Mouse (Mus musculus) heart, embryonic 10.5 days (tissue): ENCODE measurements around the gene Rev1. TPM values are rescaled to one million over a fixed set of nuclear protein-coding genes. Genes with fewer than 3 reads are reported as not detected.

Experiments used
- DNase-seq: peaks from one replicate; pipeline ENCODE4 v3.0.0-alpha.2; 2017; ENCODE audit warnings: low spot score
- H3K27ac ChIP-seq: fragments of 300-500 bp; sonication (generic); 2 replicates; pipeline ENCODE4 v1.5.1; 2016; ENCODE audit warnings: mild to moderate bottlenecking
- H3K27me3 ChIP-seq: fragments of 300-500 bp; sonication (generic); 2 replicates; pipeline ENCODE4 v1.6.1; 2016; ENCODE audit warnings: mild to moderate bottlenecking; ENCODE audit not compliant: poor library complexity, insufficient read depth, severe bottlenecking
- H3K36me3 ChIP-seq: fragments of 300-500 bp; sonication (generic); 2 replicates; pipeline ENCODE4 v1.6.1; 2016; ENCODE audit warnings: mild to moderate bottlenecking, moderate library complexity
- H3K4me1 ChIP-seq: fragments of 300-500 bp; sonication (generic); 2 replicates; pipeline ENCODE4 v1.6.1; 2016; ENCODE audit warnings: mild to moderate bottlenecking
- H3K4me3 ChIP-seq: fragments of 300-500 bp; sonication (generic); 2 replicates; pipeline ENCODE4 v1.5.1; 2016; ENCODE audit warnings: mild to moderate bottlenecking, moderate library complexity
- H3K9me3 ChIP-seq: fragments of 300-500 bp; sonication (generic); 2 replicates; pipeline ENCODE4 v1.6.1; 2016; ENCODE audit warnings: mild to moderate bottlenecking, moderate library complexity
- WGBS: fragments of 180-500 bp; shearing (Covaris S2); methylation state at CpG from one replicate; pipeline ENCODE4 v1.1.7; 2016; 5-methylcytosine and 5-hydroxymethylcytosine counted together
- polyA plus RNA-seq: library from polyadenylated mRNA; unstranded; fragments of >200 nt; fragmentation: Nextera tagmentation; extraction: Ambion mirVana; gene quantifications from 2 replicates; pipeline ENCODE4 v1.2.1, GENCODE M21; 2016

The Rev1 gene
- 27.9 and 32.2 TPM in 2 replicates for polyA plus RNA-seq

DNA sequence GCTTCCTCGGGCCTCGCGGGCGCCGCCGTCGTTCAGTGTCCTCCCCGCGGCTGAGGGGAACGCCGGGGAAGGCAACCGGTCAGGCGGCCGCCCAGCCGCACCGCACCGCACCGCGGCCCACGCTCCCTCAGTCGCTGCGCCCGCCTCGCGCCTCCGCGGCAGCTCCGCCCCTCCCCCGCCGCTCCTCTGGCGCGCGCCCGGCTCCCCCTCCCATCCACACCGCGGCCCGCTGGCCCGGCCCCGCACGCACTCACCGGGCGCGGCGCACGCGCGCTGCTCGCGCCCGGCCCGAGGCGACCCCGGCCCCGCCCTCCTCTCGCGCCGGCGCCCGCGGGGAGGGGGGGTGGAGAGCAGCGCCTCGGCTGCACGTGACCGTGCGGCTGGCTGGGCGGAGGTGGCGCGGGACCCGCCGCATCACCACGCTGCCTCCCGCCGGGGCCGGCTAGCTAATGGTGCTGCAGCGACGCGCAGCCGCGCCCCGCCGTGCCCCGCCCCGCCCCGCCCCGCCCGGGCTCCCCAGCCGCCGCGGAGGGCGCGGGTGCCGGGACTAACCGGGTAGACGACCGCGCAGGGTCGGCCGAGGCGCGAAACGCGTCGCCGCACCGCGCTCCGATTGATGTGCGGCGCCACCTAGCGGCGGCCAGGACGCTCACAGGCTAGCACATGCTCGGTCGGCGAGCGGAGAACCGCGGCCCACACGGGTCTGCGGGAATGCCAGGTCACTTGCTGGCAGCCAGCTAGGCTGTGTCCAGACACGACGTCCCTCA is at the start of gene Rev1:
TSS of gene Rev1 (minus strand) at position 301 of the 767 bp plus-strand sequence.
- Histone ChIP-seq H3K4me1 (peaks cover 27% of the 10 kb centered on the region), H3K9me3 (no peaks in the 10 kb centered on the region), H3K27ac (peak within 1 kb of the TSS; percentile 99), H3K27me3 (no peaks in the 10 kb centered on the region), H3K4me3 (peak within 1 kb of the TSS; percentile 91), H3K36me3 (no peaks in the 10 kb centered on the region)
- under 1% methylated on average over 102 of the region's 122 CpGs for WGBS
- peak; percentile 94 for DNase-seq

DNA sequence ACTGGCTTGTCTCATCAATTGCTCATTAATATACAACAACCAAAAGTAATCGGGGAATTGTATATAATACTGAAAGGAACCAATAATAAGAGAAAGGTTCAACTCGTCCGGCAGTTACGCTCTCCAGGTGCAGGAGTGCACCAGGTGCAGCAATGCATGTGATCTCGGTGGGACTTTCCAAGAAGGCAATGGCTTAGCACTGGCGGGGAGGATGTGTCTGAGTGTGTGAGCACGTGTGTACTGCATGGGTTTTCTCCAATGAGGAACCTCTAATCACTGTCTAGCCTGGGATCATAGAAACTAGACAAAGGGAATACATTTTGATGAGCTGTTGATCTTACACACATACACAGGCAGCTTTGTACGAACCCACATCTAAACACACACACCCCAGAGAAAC is 49.3 kb upstream of the Rev1 start:
- no peak overlapping the region for H3K4me3 ChIP-seq
- no peak for DNase-seq
- no peaks in the 10 kb centered on the region for H3K4me1 ChIP-seq
- H3K27ac ChIP-seq: no peak overlapping the region
- WGBS: 90% methylated on average over 8 of the region's 8 CpGs
- peaks cover 24% of the 10 kb centered on the region for H3K36me3 ChIP-seq
- H3K27me3 ChIP-seq: no peaks in the 10 kb centered on the region
- no peaks in the 10 kb centered on the region for H3K9me3 ChIP-seq

DNA sequence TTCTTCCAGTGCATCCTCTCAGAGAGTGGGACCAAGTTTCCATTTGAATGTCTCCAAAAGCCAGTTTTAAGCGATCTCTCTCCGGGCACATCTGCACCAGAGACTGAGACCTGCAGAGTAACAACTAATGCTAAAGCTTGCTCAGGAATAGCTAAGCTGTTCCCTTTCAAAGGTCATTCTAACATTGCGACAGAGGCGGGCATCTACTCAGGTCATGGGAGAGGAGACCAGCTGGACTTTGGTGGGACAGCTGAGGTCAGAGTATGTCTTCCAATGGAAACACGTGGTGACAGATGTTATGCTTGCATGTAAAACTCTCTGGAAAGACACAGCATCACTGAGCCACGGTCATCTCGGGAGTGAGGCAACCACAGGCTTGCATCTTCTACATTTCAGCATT is 46.5 kb upstream of the Rev1 start:
- Histone ChIP-seq H3K4me1 (no peaks in the 10 kb centered on the region), H3K27me3 (no peaks in the 10 kb centered on the region), H3K27ac (no peak overlapping the region), H3K4me3 (no peak overlapping the region), H3K36me3 (peaks cover 20% of the 10 kb centered on the region), H3K9me3 (no peaks in the 10 kb centered on the region)
- WGBS: 84% methylated on average over 7 of the region's 7 CpGs
- DNase-seq: no peak

DNA sequence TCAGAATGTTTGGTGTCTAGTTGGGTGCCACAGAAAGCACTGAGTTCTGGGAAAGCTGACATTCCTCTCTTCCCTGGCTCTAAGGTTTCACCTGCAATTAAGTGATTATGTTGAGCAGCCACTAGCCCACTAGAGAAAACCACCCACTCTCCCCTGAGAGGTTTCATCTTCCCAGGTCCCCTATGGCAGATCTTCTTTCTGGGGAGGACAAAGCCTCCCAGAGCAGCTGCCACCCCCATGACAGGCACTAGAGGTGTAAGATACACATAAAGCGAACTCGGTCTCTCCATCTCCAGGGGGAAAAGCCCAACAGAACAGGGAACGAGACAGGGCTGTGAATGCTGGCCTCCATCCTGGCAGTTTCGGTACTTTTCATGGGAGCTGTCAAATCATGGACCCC is 42.3 kb upstream of the Rev1 start:
- DNase-seq: no peak
- no peak overlapping the region for H3K27ac ChIP-seq
- no peak overlapping the region for H3K4me3 ChIP-seq
- H3K4me1 ChIP-seq: no peaks in the 10 kb centered on the region
- H3K9me3 ChIP-seq: no peaks in the 10 kb centered on the region
- no peaks in the 10 kb centered on the region for H3K36me3 ChIP-seq
- WGBS: 78% methylated on average over 4 of the region's 4 CpGs
- H3K27me3 ChIP-seq: no peaks in the 10 kb centered on the region; the same call in 1 of the 2 replicates

DNA sequence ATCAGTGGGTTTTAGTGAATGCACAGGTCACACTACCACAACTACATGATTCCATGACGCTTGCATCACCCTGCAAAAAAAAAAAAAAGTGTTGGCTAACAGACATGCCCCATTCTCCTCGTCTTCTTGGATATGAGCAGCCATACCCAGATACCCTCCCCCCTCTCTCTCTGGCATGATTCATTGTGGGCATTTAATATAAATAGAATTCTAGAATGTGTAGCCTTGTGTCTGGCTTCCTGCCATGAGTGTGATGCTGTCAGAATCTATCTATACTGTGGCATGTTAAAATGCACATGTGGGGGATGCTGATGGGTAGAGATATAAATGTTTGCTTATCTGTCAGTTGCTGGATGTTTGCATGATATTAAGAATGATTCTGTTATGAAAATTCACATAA is 36.1 kb upstream of the Rev1 start:
- Histone ChIP-seq H3K36me3 (no peaks in the 10 kb centered on the region), H3K4me3 (no peak overlapping the region), H3K4me1 (no peaks in the 10 kb centered on the region), H3K27me3 (no peaks in the 10 kb centered on the region; the same call in 1 of the 2 replicates), H3K9me3 (no peaks in the 10 kb centered on the region), H3K27ac (no peak overlapping the region)
- DNase-seq: no peak
- WGBS: 55% methylated on average over 2 of the region's 2 CpGs

DNA sequence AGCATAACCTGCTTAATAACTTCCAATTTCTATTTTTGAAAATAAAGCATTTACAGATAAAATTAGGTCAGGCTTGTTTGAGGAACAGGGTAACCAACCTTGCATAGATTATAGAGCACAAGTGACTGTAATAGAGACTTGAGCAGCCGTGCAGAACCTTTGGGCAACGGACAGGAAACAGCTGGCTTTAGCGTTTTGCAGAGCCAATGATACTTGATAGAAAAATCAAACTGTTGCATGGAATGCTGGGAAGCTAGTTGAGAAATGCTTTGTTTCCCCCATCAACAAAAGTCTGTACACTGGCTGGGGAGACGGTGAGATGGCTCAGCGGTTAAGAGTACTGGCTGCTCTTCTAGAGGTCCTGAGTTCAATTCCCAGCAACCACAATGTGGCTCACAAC is 20.5 kb upstream of the Rev1 start:
- Histone ChIP-seq H3K36me3 (no peaks in the 10 kb centered on the region), H3K4me3 (no peak overlapping the region), H3K27ac (no peak overlapping the region), H3K27me3 (no peaks in the 10 kb centered on the region), H3K9me3 (no peaks in the 10 kb centered on the region), H3K4me1 (no peaks in the 10 kb centered on the region)
- DNase-seq: no peak
- 88% methylated on average over 5 of the region's 5 CpGs for WGBS

DNA sequence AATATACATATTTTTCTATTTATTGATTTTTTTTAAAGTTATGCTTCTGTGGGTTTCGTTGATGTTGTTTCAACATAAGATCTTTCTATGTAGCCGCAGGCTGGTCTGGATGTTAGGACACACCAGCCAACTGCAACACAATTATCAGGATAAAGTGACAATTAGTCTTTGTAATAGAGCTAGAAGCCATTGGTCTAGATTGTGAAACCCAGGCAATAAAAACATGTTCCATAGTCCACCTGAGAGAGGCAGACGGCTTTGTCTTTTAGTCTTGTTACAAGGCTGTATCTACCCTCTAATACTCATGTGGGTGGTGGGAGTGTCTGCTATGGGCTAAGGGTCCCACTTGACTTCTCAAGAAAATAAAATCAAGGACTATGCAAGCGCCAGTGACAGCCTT is 16.4 kb upstream of the Rev1 start:
- no peaks in the 10 kb centered on the region for H3K4me1 ChIP-seq
- H3K27me3 ChIP-seq: no peaks in the 10 kb centered on the region
- WGBS: 83% methylated on average over 4 of the region's 4 CpGs
- no peaks in the 10 kb centered on the region for H3K36me3 ChIP-seq
- no peaks in the 10 kb centered on the region for H3K9me3 ChIP-seq
- no peak overlapping the region for H3K4me3 ChIP-seq
- no peak for DNase-seq
- H3K27ac ChIP-seq: no peak overlapping the region

DNA sequence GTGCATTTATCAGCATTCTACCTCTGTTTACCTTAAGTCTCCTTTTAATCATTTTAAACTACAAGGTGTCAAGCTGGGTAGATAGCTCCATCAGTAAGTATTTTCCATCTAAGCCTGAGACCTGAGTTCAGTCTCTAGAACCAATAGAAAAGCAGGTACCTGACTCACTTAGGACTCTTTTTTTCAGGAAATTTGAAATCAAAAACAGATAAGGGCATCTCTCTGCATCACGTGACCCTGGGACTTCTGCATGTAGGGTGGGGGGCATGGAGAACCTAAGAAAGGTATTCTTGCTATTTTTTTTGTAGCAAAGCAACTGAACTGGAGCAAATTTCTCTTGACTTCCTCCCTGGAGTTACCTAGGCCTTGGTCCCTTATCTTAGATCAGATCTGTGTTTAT is 11.8 kb upstream of the Rev1 start:
- Histone ChIP-seq H3K4me1 (no peaks in the 10 kb centered on the region), H3K9me3 (no peaks in the 10 kb centered on the region), H3K4me3 (no peak overlapping the region), H3K27me3 (no peaks in the 10 kb centered on the region), H3K36me3 (no peaks in the 10 kb centered on the region), H3K27ac (no peak overlapping the region)
- WGBS: 78% methylated on average over 1 of the region's 1 CpGs
- no peak for DNase-seq

DNA sequence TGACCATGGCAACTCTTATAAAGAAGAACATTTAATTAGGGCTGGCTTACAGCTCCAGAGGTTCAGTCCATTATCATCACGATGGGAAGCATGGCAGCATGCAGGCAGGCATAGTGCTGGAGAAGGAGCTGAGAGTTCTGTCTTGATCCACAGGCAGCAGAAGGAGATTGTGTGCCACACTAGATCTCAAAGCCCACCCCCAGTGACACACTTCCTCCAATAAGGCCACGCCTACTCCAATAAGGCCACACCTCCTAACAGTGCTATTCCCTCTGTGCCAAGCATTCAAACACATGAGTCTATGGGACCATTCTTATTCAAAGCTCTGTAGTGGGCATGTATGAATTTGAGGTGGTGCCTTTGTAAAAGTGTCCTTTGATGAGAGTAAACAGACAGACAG is 11.3 kb upstream of the Rev1 start:
- 69% methylated on average over 2 of the region's 2 CpGs for WGBS

DNA sequence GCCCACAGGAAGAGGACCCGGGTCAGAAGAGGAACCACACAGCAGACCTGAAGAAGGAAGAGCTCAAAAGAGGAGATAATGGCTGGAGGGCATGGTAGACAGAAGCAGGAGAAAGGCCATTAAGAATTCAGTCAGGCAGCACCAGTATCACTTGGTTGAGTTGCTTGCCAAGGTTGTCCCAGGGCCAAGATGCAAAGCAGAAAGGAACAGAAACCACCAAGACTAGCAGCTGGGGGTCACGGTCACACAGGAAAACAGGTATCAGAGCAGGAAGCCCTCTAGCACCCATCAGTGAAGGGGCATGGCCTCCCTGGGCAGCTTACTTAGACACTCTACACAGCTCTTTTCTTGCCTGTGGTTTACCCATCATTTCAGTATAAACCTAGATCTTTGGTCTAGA is 9.8 kb upstream of the Rev1 start:
- no peak overlapping the region for H3K4me3 ChIP-seq
- H3K36me3 ChIP-seq: no peaks in the 10 kb centered on the region
- no peak overlapping the region for H3K27ac ChIP-seq
- WGBS: 69% methylated on average over 2 of the region's 2 CpGs
- no peaks in the 10 kb centered on the region for H3K9me3 ChIP-seq
- no peak for DNase-seq
- no peaks in the 10 kb centered on the region for H3K27me3 ChIP-seq
- H3K4me1 ChIP-seq: no peaks in the 10 kb centered on the region

More for the DNA sequence above, 11.3 kb upstream of the Rev1 start:
- no peak for DNase-seq
- H3K36me3 ChIP-seq: no peaks in the 10 kb centered on the region
- no peak overlapping the region for H3K4me3 ChIP-seq
- no peaks in the 10 kb centered on the region for H3K9me3 ChIP-seq
- no peaks in the 10 kb centered on the region for H3K27me3 ChIP-seq
- H3K4me1 ChIP-seq: no peaks in the 10 kb centered on the region
- no peak overlapping the region for H3K27ac ChIP-seq

DNA sequence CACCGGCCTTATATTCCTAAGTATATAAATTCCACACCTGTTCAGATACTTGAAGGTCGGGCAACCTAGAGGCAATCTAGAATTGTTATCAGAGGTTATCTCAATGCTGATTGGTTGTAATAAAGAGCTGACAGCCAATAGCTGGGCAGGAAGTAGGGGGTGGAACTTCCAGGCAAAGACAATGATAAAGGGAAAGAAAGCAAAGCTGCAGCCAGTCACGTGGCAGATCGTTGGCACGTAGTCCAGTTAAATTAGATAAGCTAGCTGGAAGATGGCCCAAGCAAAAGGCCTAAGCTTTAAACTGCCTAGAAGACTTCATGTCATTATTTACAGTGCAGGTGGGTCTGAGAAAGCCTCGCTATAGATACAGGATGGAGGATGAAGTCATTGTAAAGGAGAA is 3.3 kb upstream of the Rev1 start:
- DNase-seq: no peak
- Histone ChIP-seq H3K4me1 (peaks cover 17% of the 10 kb centered on the region), H3K9me3 (no peaks in the 10 kb centered on the region), H3K27ac (no peak overlapping the region), H3K4me3 (no peak overlapping the region), H3K36me3 (no peaks in the 10 kb centered on the region), H3K27me3 (no peaks in the 10 kb centered on the region)
- 59% methylated on average over 6 of the region's 6 CpGs for WGBS

DNA sequence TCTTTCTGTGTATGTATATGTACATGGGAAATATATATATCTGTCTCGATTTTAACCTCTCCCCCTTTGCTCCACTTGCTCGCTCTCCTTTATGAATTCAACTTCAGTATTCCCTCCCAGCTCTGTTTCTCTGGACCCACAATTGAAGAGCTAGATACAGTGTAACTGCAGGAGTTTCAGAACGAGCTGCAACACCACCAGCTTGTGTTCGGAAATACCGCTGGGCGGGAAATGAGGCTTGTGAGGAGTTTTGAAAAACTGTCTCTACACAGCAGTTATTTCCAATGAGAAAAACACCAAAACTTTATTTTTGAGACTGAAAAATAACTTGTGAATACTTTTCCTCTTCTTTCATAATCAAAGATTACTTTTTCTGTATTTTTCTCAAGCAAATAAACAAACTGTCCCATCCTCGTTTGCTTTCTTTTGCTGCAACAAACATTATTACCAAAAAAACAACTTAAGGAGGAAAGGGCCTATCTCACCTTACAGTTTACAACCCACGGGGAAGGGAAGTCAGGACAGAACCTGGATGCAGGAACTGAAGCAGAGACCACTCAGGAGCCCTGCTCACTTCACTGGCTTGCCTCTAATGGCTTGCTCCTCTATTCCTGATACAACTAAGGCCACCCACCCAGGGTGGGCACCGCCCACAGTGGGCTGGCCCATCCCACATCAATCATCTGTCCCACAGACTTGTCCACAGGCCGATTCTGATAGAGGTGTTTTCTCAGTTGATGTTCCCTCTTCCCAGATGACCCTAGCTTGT is 1.3 kb upstream of the Rev1 start:
- H3K4me1 ChIP-seq: peaks cover 27% of the 10 kb centered on the region
- WGBS: 53% methylated on average over 10 of the region's 10 CpGs
- H3K9me3 ChIP-seq: no peaks in the 10 kb centered on the region
- H3K27ac ChIP-seq: peak overlapping the region; percentile 99; the same call in 1 of the 2 replicates
- no peak overlapping the region for H3K4me3 ChIP-seq
- H3K36me3 ChIP-seq: no peaks in the 10 kb centered on the region
- H3K27me3 ChIP-seq: no peaks in the 10 kb centered on the region
- no peak for DNase-seq

DNA sequence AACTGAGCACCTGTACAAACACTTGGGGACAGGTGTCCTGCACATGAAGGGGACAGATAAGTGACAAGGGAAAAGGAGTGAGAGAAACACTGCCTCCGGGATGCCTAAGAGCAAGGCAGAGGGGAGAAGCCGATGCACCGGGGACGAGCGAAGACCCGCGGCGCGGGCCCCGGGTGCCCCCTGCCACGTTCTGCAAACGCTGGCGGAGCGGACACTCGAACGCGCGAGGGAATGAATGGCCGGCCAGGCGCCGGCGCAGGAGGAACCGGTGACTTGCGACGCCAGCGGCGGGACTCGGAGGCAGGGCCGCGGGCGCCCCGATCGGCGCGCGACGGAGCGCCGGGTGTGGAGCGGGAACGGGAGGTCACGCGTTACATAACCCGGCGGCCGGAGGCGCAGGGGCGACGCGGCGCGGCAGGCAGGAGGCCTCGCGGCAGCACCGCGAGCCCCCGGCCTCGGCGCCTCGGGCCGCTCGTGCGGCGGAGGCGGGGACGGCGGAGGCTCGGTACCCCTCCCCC is 623 bp downstream of the Rev1 start:
- Histone ChIP-seq H3K9me3 (no peaks in the 10 kb centered on the region), H3K36me3 (no peaks in the 10 kb centered on the region), H3K4me1 (peaks cover 31% of the 10 kb centered on the region), H3K27me3 (no peaks in the 10 kb centered on the region), H3K4me3 (peak overlapping the region; percentile 91), H3K27ac (peak overlapping the region; percentile 99)
- 0% methylated on average over 59 of the region's 68 CpGs for WGBS
- DNase-seq: no peak
